In the genomic region with DNA sequence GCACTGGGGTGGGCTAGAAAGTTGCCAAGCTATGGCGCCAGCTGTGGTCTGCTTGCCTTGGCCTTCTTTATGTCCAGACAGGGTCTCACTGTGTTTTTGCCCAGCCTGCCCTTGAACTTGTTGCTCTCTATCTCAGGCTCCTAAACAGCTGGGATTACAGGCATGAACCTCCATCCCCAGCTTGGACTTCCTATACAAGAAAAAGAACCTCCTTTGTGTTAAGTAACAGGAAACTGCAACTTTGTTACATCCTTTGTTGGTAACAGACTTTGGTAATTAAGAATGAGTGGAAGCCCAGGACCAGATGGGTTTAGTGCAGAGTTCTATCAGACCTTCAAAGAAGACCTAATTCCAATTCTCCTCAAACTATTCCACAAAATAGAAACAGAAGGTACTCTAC, we compare ENCODE assay signal across 40 mouse cellular contexts. TPM values are rescaled to one million over a fixed set of nuclear protein-coding genes. Genes with fewer than 3 reads are reported as not detected.
"Had no signal": no experiment of that assay in that cellular context is flagged by ENCODE, and none has a peak within 500 bp of the region (broad histone marks: within the 10 kb centered on the region; RNA-seq: fewer than 3 reads in every experiment).

No protein-coding gene starts in this region.

- H3K36me3 ChIP-seq: heart, embryonic 13.5 days; heart, embryonic 15.5 days; hindbrain, embryonic 13.5 days; hindbrain, embryonic 15.5 days; kidney, embryonic 15.5 days; limb, embryonic 10.5 days; limb, embryonic 12.5 days had no signal

- H3K9me3 ChIP-seq: heart, embryonic 13.5 days; heart, embryonic 15.5 days; hindbrain, embryonic 13.5 days; hindbrain, embryonic 15.5 days; kidney, embryonic 15.5 days; limb, embryonic 10.5 days; limb, embryonic 12.5 days had no signal

- H3K27me3 ChIP-seq: heart, embryonic 13.5 days; heart, embryonic 15.5 days; hindbrain, embryonic 13.5 days; hindbrain, embryonic 15.5 days; kidney, embryonic 15.5 days; limb, embryonic 12.5 days had no signal

- H3K4me3 ChIP-seq: gastrocnemius, adult 2 months; heart, adult 2 months; heart, embryonic 13.5 days; heart, embryonic 15.5 days; hindbrain, embryonic 13.5 days; hindbrain, embryonic 15.5 days; kidney, embryonic 15.5 days; left cerebral cortex, adult 2 months; limb, embryonic 10.5 days; limb, embryonic 12.5 days had no signal

- H3K27ac ChIP-seq: gastrocnemius, adult 2 months; heart, adult 2 months; heart, embryonic 13.5 days; heart, embryonic 15.5 days; hindbrain, embryonic 13.5 days; hindbrain, embryonic 15.5 days; hindbrain, postnatal 0 days; kidney, embryonic 15.5 days; kidney, postnatal 0 days; left cerebral cortex, adult 2 months; limb, embryonic 10.5 days; limb, embryonic 12.5 days had no signal

- H3K4me1 ChIP-seq: heart, embryonic 13.5 days; heart, embryonic 15.5 days; hindbrain, embryonic 13.5 days; hindbrain, embryonic 15.5 days; kidney, embryonic 15.5 days; limb, embryonic 10.5 days; limb, embryonic 12.5 days had no signal

- H3K4me2 ChIP-seq: heart, embryonic 11.5 days; heart, embryonic 13.5 days; heart, embryonic 15.5 days; hindbrain, embryonic 13.5 days; hindbrain, embryonic 15.5 days; kidney, embryonic 15.5 days; limb, embryonic 12.5 days; liver, embryonic 11.5 days had no signal

- DNase-seq: gastrocnemius, adult 2 months; gastrocnemius, postnatal 10 days; gastrocnemius, postnatal 25 days; heart, adult 2 months; heart, postnatal 14 days; heart, postnatal 36 days; kidney, adult 11 months; kidney, adult 2 months; kidney, adult 9 months; kidney, postnatal 14 days; kidney, postnatal 36 days; layer of hippocampus, adult 9-11 months; layer of hippocampus, postnatal 36 days; liver had no signal

- ATAC-seq: hindbrain, postnatal 0 days; intestine, embryonic 16.5 days had no signal

- H3K9ac ChIP-seq: heart, embryonic 13.5 days; heart, embryonic 15.5 days; hindbrain, embryonic 13.5 days; hindbrain, embryonic 15.5 days; kidney, embryonic 15.5 days; limb, embryonic 12.5 days had no signal

RNA-seq across cellular contexts. Expression of gene Gm17490, which starts 52.4 kb away (rescaled TPM):
- total RNA-seq: gastrocnemius, adult 2 months; gastrocnemius, postnatal 10 days; gastrocnemius, postnatal 25 days; gastrocnemius, postnatal 4 days; heart, adult 2 months; heart, postnatal 14 days; heart, postnatal 36 days; hematopoietic stem cell, adult 5-6 weeks; hindbrain, postnatal 0 days; layer of hippocampus, adult 18-20 months; layer of hippocampus, adult 8-10 months; layer of hippocampus, postnatal 14 days; layer of hippocampus, postnatal 36 days; left cerebral cortex, adult 2 months; left cerebral cortex, postnatal 14 days; left cerebral cortex, postnatal 36 days had no signal
- polyA plus RNA-seq: frontal cortex, adult 2 months; heart, adult 2 months; heart, embryonic 11.5 days; heart, embryonic 13.5 days; heart, embryonic 15.5 days; heart, postnatal 0 days; hindbrain, embryonic 11.5 days; hindbrain, embryonic 13.5 days; hindbrain, embryonic 15.5 days; hindbrain, postnatal 0 days; intestine, embryonic 14.5 days; intestine, embryonic 16.5 days; kidney, adult 2 months; kidney, embryonic 15.5 days; kidney, postnatal 0 days; large intestine, adult 2 months; limb, embryonic 10.5 days; limb, embryonic 12.5 days; limb, embryonic 14.5 days; liver, embryonic 11.5 days had no signal
